ENCODE assay signal across 8 mouse cellular contexts in the genomic region with DNA sequence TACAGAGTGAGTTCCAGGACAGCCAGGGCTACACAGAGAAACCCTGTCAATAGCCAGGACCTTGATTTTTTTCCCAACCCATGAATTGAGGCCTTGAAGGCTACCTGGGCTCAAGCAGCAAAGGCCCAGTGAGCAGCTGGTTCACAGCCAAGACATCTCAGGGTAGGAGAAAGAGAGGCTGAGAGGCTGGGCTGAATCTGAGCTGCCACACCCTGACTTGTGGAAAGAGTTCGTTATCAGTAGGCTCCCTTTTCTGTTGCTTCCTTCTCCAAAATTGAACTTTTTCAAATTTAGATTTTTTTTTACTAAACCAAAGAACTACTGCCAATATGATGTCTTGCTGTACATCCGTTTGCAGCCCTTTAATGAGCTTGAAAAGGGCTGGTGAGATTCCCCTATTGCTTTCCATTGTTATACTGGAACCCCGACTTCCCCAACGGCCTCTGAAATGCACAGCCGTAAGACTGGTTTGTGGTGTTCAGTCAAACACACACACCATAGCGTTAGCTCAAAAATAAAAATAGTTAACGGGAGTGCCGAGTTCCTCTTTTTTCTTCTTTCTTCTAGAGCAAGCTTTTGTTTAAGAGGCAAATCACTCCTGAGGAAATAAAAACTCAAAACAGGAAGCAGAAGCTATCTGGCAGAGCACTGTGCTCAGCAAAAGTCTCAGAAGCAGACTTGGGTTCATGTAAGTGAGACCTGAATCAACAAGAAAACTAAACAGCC. TPM values are rescaled to one million over a fixed set of nuclear protein-coding genes. Genes with fewer than 3 reads are reported as not detected.
DNase-seq lines count a peak whose midpoint lies in the region; ATAC-seq and TF ChIP-seq lines count a peak whose summit lies in the region.

No protein-coding gene starts in this region.

- no peaks in the 10 kb centered on the region for H3K36me3 ChIP-seq in embryonic facial prominence, embryonic 15.5 days
- H3K36me3 ChIP-seq in embryonic facial prominence, embryonic 10.5 days (replicated peaks) = no peaks in the 10 kb centered on the region
- no peaks in the 10 kb centered on the region for H3K36me3 ChIP-seq in lung, embryonic 16.5 days (ENCODE audit: control insufficient read depth, insufficient read depth, low read length)
- H3K36me3 ChIP-seq in heart, postnatal 0 days (replicated peaks; ENCODE audit: control insufficient read depth, insufficient read depth, low read length) = no peaks in the 10 kb centered on the region
- no peaks in the 10 kb centered on the region for H3K36me3 ChIP-seq in hindbrain, embryonic 10.5 days
- H3K36me3 ChIP-seq in forebrain, embryonic 10.5 days (replicated peaks) = no peaks in the 10 kb centered on the region

- no peak for TF ChIP-seq CTCF in heart, postnatal 0 days (IDR thresholded peaks at IDR 0.05; ENCODE audit: low read depth)

- no peak for ATAC-seq in embryonic facial prominence, embryonic 15.5 days (ENCODE audit: insufficient number of reproducible peaks, low FRiP score, low TSS enrichment, low read depth)
- no peak for ATAC-seq in lung, embryonic 16.5 days (ENCODE audit: low read depth)
- no peak for ATAC-seq in heart, postnatal 0 days (ENCODE audit: insufficient read depth, low read depth)

- no peak overlapping the region for H3K9ac ChIP-seq in embryonic facial prominence, embryonic 15.5 days
- H3K9ac ChIP-seq in lung, embryonic 16.5 days (ENCODE audit: low read length) = no peak overlapping the region
- no peak overlapping the region for H3K9ac ChIP-seq in heart, postnatal 0 days (replicated peaks; ENCODE audit: low read depth, low read length)

- WGBS in embryonic facial prominence, embryonic 15.5 days = 74% methylated on average over 8 of the region's 8 CpGs
- WGBS in embryonic facial prominence, embryonic 10.5 days = 81% methylated on average over 8 of the region's 8 CpGs
- WGBS in lung, embryonic 16.5 days = 62% methylated on average over 8 of the region's 8 CpGs
- 71% methylated on average over 8 of the region's 8 CpGs for WGBS in heart, postnatal 0 days
- WGBS in hindbrain, embryonic 10.5 days = 82% methylated on average over 8 of the region's 8 CpGs
- WGBS in forebrain, embryonic 10.5 days = 86% methylated on average over 8 of the region's 8 CpGs

- H3K27ac ChIP-seq in embryonic facial prominence, embryonic 15.5 days (replicated peaks) = peak overlapping the region; percentile 14; the same call in 1 of the 2 replicates
- H3K27ac ChIP-seq in embryonic facial prominence, embryonic 10.5 days (replicated peaks) = no peak overlapping the region
- H3K27ac ChIP-seq in lung, embryonic 16.5 days (ENCODE audit: low read length) = peak overlapping the region; percentile 18; the same call in 1 of the 2 replicates
- H3K27ac ChIP-seq in heart, postnatal 0 days (ENCODE audit: low read depth) = peak overlapping the region; percentile 69
- no peak overlapping the region for H3K27ac ChIP-seq in hindbrain, embryonic 10.5 days
- H3K27ac ChIP-seq in forebrain, embryonic 10.5 days = no peak overlapping the region

- no peak for TF ChIP-seq EP300 in heart, postnatal 0 days (IDR thresholded peaks at IDR 0.05; ENCODE audit: low read depth)

- DNase-seq in embryonic facial prominence, embryonic 10.5 days (ENCODE audit: low spot score) = no peak
- DNase-seq in lung, postnatal 10 days = no peak
- DNase-seq in heart, postnatal 0 days (ENCODE audit: low spot score) = peak; percentile 31
- peak; percentile 45 to 49 for DNase-seq in monocyte, adult 2 months (ENCODE audit: low read depth in 1 of 2, low spot score in 2 of 2)
- no peak for DNase-seq in hindbrain, embryonic 10.5 days (ENCODE audit: low spot score)
- no peak for DNase-seq in forebrain, embryonic 10.5 days (ENCODE audit: extremely low spot score, low spot score)

- no peaks in the 10 kb centered on the region for H3K4me1 ChIP-seq in embryonic facial prominence, embryonic 15.5 days
- no peaks in the 10 kb centered on the region for H3K4me1 ChIP-seq in embryonic facial prominence, embryonic 10.5 days
- peaks cover 6% of the 10 kb centered on the region; the same call in 1 of the 2 replicates for H3K4me1 ChIP-seq in lung, embryonic 16.5 days (replicated peaks; ENCODE audit: control insufficient read depth, insufficient read depth, low read length)
- peaks cover 10% of the 10 kb centered on the region; the same call in 1 of the 2 replicates for H3K4me1 ChIP-seq in heart, postnatal 0 days (ENCODE audit: control insufficient read depth, insufficient read depth)
- no peaks in the 10 kb centered on the region for H3K4me1 ChIP-seq in hindbrain, embryonic 10.5 days (replicated peaks)
- no peaks in the 10 kb centered on the region for H3K4me1 ChIP-seq in forebrain, embryonic 10.5 days

- no peaks in the 10 kb centered on the region for H3K27me3 ChIP-seq in embryonic facial prominence, embryonic 15.5 days
- no peaks in the 10 kb centered on the region for H3K27me3 ChIP-seq in embryonic facial prominence, embryonic 10.5 days (replicated peaks; ENCODE audit: low read depth, poor library complexity, severe bottlenecking)
- no peaks in the 10 kb centered on the region for H3K27me3 ChIP-seq in lung, embryonic 16.5 days (ENCODE audit: control insufficient read depth, insufficient read depth, low read depth, low read length)
- no peaks in the 10 kb centered on the region for H3K27me3 ChIP-seq in heart, postnatal 0 days (ENCODE audit: control insufficient read depth, insufficient read depth, low read length)
- H3K27me3 ChIP-seq in hindbrain, embryonic 10.5 days (ENCODE audit: insufficient read depth, poor library complexity, severe bottlenecking) = no peaks in the 10 kb centered on the region
- no peaks in the 10 kb centered on the region for H3K27me3 ChIP-seq in forebrain, embryonic 10.5 days (ENCODE audit: poor library complexity, severe bottlenecking)

- H3K9me3 ChIP-seq in embryonic facial prominence, embryonic 15.5 days (replicated peaks) = no peaks in the 10 kb centered on the region
- no peaks in the 10 kb centered on the region for H3K9me3 ChIP-seq in embryonic facial prominence, embryonic 10.5 days
- no peaks in the 10 kb centered on the region for H3K9me3 ChIP-seq in lung, embryonic 16.5 days (ENCODE audit: control insufficient read depth, low read length)
- H3K9me3 ChIP-seq in heart, postnatal 0 days (replicated peaks; ENCODE audit: control insufficient read depth, low read length) = no peaks in the 10 kb centered on the region
- no peaks in the 10 kb centered on the region for H3K9me3 ChIP-seq in hindbrain, embryonic 10.5 days
- H3K9me3 ChIP-seq in forebrain, embryonic 10.5 days = no peaks in the 10 kb centered on the region

- no peak overlapping the region for H3K4me3 ChIP-seq in embryonic facial prominence, embryonic 15.5 days (replicated peaks)
- no peak overlapping the region for H3K4me3 ChIP-seq in embryonic facial prominence, embryonic 10.5 days
- H3K4me3 ChIP-seq in lung, embryonic 16.5 days (ENCODE audit: low read length) = no peak overlapping the region
- no peak overlapping the region for H3K4me3 ChIP-seq in heart, postnatal 0 days (ENCODE audit: low read depth, low read length)
- no peak overlapping the region for H3K4me3 ChIP-seq in hindbrain, embryonic 10.5 days
- no peak overlapping the region for H3K4me3 ChIP-seq in forebrain, embryonic 10.5 days

- no peak overlapping the region for H3K4me2 ChIP-seq in embryonic facial prominence, embryonic 15.5 days (replicated peaks)
- no peak overlapping the region for H3K4me2 ChIP-seq in lung, embryonic 16.5 days (ENCODE audit: low read depth, low read length)
- H3K4me2 ChIP-seq in heart, postnatal 0 days (ENCODE audit: low read depth, low read length) = no peak overlapping the region

RNA-seq across cellular contexts. Expression of a gene that starts 11.7 kb away (rescaled TPM):
- 99.5 and 103 TPM in 2 replicates for polyA plus RNA-seq in embryonic facial prominence, embryonic 15.5 days (2015; fragmentation: Nextera tagmentation; extraction: Ambion mirVana)
- polyA plus RNA-seq in embryonic facial prominence, embryonic 10.5 days (2016; fragmentation: Nextera tagmentation; extraction: Ambion mirVana) = 42.7 and 45.6 TPM in 2 replicates
- polyA plus RNA-seq in lung, embryonic 16.5 days (2015; fragmentation: Nextera tagmentation; extraction: Ambion mirVana) = 139 and 142 TPM in 2 replicates
- 97.7 and 118 TPM in 2 replicates for total RNA-seq in heart, postnatal 0 days (2014; rRNA removed; ENCODE audit: low replicate concordance)
- 94.0 and 96.0 TPM in 2 replicates for polyA plus RNA-seq in heart, postnatal 0 days (2015; fragmentation: Nextera tagmentation; extraction: Ambion mirVana)
- polyA plus RNA-seq in hindbrain, embryonic 10.5 days (2016; fragmentation: Nextera tagmentation; extraction: Ambion mirVana) = 53.9 and 62.5 TPM in 2 replicates
- 41.4 and 42.8 TPM in 2 replicates for polyA plus RNA-seq in forebrain, embryonic 10.5 days (2016; fragmentation: Nextera tagmentation; extraction: Ambion mirVana)

RNA-seq across cellular contexts. Expression of a gene that starts 17.6 kb away (rescaled TPM):
- polyA plus RNA-seq in embryonic facial prominence, embryonic 15.5 days (2015; fragmentation: Nextera tagmentation; extraction: Ambion mirVana) = 38.7 and 40.9 TPM in 2 replicates
- polyA plus RNA-seq in embryonic facial prominence, embryonic 10.5 days (2016; fragmentation: Nextera tagmentation; extraction: Ambion mirVana) = 28.4 and 31.3 TPM in 2 replicates
- polyA plus RNA-seq in lung, embryonic 16.5 days (2015; fragmentation: Nextera tagmentation; extraction: Ambion mirVana) = 34.2 and 35.5 TPM in 2 replicates
- total RNA-seq in heart, postnatal 0 days (2014; rRNA removed; ENCODE audit: low replicate concordance) = 17.4 and 17.7 TPM in 2 replicates
- 23.5 and 24.0 TPM in 2 replicates for polyA plus RNA-seq in heart, postnatal 0 days (2015; fragmentation: Nextera tagmentation; extraction: Ambion mirVana)
- polyA plus RNA-seq in hindbrain, embryonic 10.5 days (2016; fragmentation: Nextera tagmentation; extraction: Ambion mirVana) = 26.1 and 26.5 TPM in 2 replicates
- polyA plus RNA-seq in forebrain, embryonic 10.5 days (2016; fragmentation: Nextera tagmentation; extraction: Ambion mirVana) = 25.0 and 26.3 TPM in 2 replicates

Comparison
In these comparisons a context has a peak if more than half of its experiments do, and no peak if none do; other contexts are left out.
1. H3K27ac ChIP-seq: peak in embryonic facial prominence, embryonic 15.5 days (single experiment), lung, embryonic 16.5 days (single experiment) and heart, postnatal 0 days (single experiment); none in embryonic facial prominence, embryonic 10.5 days (single experiment), hindbrain, embryonic 10.5 days (single experiment) and forebrain, embryonic 10.5 days (single experiment).
2. DNase-seq: peak in heart, postnatal 0 days (single experiment) and monocyte, adult 2 months (2 of 2); none in embryonic facial prominence, embryonic 10.5 days (single experiment), lung, postnatal 10 days (single experiment), hindbrain, embryonic 10.5 days (single experiment) and forebrain, embryonic 10.5 days (single experiment).